Mouse (Mus musculus): ENCODE results near the gene Rras.

Gene Rras

DNA sequence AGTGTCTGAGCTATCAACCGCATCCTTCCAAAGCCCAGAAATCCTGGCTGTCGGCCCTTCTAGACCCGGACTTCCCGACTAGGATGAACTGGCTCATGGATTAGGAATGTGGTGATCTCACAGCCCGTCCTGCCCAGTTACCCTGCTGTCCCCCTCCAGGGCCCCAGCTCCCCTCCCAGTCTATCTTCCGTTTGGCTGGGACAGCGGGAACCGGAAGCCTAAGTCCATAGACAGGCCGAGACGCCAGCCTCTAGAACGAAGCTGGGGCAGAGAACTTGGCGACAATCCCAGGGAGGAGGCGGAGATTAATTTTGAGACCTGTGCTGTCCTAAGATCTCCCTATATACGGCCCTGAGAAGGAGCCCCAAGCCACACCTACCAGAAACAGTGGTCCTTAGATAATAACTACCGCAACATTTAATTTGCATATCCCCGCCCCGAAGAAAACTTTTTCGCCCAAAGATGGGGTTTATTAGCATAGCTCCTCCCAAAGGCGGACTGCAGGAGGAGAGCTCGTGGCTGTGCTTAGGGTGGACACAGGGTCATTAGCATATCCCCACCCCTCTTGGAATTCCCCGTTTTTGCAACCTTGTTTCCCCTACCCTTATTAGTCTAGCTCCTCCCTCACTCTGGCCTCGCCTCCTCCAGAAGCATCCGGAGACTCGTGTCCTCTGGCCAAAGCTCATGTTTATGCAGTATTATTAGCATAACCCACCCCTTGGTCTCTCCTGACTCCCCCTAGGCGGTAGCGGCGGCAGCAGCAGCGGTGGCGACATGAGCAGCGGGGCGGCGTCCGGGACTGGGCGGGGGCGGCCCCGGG, at the start of gene Rras:
Gene Rras, plus strand, starts transcription at position 720 of the 820 bp plus-strand sequence.
- peak; percentile 76 to 84 for DNase-seq

DNA sequence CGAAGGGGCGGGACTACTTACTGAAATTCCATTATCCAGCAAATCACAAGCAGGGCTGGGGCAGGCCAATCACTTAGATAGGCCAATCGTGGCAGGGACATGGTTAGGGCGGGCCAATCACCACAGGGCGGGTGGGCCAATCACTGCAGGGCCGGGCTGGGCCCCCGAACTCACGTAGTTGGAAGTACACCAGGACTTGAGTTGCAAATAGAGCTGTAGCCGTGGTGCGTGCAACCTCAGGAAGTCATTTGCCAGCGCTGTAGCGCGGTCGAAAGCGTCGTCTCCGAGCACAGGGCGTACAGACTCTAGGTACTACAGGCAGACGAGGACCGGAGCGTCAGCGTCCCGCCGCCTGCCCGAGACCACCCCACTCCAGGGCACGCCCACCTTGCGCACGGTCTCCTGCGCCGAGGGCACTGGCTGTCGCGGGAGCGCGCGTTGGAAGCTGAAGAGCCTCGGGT, 47.5 kb upstream of the Rras start:
- DNase-seq = peak; percentile 68 to 81

DNA sequence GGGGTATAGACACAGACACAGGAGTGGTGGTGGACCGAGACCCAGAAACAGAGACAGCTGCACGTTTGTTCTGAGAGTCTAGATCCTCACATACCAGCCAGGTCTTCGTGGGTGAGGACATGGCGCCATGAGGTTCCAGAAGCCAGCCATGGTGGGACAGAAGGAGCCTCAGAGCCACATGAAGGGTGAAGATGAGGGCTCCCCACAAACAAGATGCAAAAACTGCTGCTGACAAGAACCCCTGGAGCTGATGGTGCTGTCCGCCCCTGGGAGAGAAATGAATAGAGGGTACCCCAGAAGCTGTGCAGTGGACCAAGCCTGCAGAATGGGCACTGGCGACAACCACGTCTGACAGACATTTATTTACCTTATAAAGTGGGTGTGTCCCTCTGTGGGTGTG, 46.6 kb upstream of the Rras start:
- no peak for DNase-seq

DNA sequence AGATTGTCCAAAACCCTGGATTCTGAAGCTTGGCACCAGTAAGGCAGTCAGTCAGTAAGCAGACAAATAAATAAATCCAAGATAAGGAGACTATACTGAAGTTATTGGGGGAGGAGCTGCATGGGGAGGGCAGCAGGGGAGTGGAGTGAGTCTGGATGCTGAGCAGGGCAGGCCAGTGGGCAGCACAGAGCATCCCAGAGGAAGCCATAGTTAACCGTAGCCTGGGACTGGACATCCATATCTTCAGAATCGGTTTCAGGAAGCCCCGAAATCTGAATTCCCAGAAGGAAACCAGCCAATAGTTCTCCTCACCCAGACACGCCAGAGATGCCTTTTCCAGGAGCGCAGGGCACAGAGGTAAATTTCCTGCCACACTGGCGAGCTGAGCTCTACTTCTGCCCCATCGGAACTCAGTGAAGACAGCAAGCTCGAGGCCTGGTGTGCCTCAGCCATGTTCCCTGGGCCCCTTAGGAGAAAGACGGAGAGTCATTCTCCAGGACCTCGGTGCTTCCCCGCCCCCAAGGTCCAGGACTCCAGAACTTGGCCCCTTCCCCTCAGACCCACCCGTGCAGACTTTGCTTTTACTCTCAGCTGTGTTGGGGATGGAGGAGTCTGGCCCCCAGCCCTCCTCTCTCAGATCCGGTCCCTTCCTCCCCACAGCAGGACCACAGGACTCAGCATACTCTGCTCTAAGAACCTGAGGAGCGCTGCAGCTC, 44.2 kb upstream of the Rras start:
- DNase-seq = no peak

DNA sequence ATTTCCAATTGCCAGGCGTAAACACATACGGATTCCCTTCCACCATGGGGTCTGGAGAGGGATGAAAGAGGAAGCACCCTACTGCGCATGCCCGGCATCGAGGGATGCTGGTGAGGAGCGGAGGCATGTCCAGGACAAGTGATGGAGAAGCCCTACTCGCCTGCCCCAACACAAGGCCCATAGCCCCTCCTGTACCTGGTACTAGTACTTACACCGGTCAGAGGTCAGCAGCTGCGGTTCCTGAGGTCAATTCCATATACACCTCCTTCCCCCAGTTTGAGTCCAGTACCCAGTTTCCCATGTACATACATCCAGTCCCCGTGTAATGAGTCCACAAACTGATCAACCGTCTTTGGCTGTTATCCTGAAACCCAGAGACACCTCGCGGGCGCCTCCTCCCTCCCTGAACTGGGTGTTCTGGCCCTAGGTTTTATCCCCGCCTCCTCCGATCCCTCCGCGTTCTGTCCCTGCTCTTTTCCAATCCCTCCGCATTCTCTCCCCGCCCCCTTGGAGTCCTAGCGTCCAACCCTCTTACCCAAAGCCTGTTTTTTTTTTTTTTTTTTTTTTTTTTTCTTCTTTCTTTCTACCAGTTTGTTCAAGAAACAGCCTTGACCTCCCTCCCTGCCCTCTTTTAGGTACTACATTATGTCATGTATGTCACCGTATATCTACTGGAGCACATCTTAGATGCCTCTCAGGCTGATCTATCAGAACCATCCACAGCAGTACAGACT, 43.2 kb upstream of the Rras start, which contains the start of gene Cpt1c:
Gene Cpt1c, minus strand, starts transcription at position 469 of the 734 bp plus-strand sequence.
- no peak for DNase-seq

- DNase-seq = no peak
Observed at GRCm38 (mm10) chr7:44975117-44975419, 42.7 kb upstream of the Rras start.

DNA sequence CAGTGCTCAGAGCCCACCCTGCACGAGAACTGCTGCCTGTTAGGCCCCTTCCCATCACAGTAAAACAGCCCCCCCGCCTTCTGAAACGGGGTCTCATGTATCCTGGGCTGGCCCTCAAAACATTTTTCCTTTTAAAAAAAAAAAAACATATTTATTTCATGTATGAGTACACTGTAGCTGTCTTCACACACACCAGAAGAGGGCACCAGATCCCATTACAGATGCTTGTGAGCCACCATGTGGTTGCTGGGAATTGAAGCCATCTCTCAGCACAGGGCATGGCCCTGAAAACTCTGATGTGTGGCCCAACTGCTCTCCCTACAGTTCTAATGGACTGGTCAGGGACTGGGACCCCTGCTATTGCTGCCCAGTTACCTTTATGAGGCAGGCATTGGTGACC, 39.5 kb upstream of the Rras start:
- DNase-seq = no peak

DNA sequence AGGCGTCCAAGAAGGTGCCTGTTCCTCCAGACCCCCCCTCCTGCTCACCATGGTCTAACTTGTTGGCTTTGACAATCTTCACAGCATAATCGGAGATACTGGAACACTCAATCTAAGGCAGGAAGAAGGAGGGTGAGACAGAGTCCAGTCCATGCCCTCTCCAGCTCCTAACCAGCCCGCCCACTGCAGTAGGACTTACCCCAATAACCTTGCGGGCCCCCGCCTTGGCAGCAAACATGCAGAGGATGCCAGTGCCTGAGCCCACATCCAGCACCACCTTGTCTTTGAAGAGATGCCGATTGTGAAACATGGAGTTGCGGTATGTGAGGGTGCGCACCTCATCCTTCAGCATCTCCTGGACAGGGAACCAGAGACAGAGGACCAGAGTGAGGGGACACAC, 36.2 kb upstream of the Rras start:
- no peak for DNase-seq

DNA sequence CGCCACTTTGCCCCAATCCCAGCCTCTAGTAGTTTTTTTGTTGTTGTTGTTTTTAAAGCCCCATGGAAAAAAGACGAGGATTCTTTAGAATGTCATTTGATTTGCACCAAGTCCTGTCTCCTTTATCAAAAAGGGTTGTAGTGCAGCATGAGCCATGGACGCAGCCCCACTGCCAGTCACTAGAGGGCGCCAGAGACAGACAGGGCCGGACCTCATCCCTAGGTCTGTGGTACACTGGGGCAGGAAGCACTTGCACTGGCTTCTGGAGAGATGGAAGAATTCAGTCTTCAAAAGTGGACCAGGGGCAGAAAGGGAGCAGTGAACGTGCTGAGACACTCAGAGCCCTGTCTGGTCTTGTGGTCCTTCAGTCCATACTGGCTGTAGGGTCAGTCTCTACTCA, 34.7 kb upstream of the Rras start:
- peak; percentile 81 to 87 for DNase-seq

DNA sequence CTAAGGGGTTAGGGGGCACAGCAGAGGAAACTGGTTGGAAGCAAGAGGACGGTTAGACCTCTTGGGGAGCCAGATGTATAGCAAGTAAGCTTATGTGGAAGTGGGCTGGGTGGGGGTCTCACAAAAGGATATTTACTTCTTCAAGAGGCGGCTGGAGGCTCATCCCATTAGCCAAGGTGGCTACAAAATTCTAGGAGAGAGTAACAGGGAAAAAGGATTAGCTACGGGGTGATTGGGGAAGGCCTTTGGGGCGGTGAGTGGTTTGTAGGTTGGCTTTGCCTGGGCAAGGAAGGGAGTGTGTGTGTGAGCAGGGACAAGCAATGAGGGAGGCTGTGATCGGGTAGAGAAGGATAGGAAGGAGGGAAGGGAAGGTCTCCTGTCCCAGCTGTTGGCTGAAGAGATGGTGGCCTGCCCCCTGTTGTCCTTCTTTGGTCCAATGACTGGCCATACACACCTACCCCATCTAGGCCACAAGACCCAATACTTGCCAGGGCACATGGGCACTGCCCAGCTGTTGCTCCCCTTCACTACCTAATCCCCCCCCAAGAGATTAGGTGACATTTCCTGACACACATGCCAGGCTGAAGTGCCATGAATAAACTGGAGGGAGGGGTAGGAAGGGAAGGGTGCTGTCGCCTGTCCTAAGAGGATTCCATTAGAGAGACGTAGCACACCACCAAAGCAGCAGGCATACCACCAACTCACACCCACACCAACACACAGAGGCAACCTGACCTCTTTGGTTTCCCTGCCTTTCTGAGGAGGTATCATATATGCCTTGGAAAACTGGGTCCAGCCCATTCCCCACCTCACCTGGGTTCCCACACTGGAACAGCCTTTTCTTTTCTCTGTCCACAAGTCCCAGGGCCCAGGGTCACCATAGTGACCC, 33.6 kb upstream of the Rras start:
- DNase-seq = no peak

DNA sequence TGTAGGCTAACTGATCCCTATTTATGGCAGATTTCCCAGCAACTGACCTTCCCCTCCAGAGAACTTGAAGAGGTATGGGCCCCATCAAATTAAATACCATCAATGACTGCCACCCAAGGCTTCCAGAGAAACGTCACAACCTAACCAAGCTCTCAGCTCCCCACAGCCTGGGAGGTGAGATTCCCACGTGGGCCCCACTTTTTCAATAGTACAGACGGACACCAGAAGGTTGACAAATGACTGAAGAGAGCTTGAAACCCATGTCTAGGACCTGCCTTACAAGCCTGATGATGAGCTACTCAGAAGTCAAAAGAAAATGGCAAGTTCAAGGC, 33.0 kb upstream of the Rras start:
- no peak for DNase-seq

- peak; percentile 60 to 77 for DNase-seq
Observed at GRCm38 (mm10) chr7:44985595-44986191, 32.1 kb upstream of the Rras start.

- DNase-seq = peak; percentile 97 to 99
Observed at GRCm38 (mm10) chr7:44986192-44986878, 31.4 kb upstream of the Rras start, which contains the start of gene Prmt1. Prmt1 (minus strand) TSS chr7:44986568.

DNA sequence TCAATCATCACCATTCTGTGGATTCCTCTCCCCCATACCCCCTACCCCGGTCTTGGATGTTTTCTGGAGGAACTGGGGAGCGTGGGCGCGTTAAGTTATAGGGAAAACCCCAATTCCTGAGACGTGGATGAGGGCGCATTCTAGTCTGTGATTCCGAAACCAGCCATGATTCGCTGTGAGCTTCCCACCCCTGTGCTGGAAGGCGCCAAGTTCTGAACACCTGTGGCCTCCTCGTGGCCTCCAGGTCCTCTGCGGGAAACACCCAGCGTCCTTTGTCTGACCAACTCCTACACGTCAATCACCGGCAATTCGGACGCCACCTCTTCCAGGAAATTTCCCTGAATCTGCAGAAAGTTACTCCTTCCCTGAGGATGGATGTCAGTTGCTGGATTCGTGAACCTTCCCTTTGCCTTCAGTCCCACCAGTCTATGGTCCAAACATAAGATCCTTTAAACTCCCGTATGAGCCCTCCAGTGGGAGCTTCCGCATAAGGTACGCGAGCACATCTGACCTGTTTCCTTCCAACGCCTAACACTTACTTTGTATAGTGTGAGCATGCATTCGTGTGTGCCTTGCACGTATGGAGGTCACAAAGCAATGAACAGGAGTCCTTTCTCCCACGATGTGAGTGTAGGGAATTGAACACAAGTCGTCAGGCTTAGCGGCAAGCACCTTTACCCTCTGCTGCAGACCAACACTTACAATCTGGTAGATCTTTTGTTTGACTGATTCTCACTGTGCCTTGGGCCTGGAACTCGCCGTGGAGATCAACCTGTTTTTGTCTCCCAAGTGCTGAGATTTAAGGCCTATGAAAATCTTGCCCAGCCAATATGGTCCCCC, 30.7 kb upstream of the Rras start:
- DNase-seq = peak in 1 of 2 experiments; percentile 42

DNA sequence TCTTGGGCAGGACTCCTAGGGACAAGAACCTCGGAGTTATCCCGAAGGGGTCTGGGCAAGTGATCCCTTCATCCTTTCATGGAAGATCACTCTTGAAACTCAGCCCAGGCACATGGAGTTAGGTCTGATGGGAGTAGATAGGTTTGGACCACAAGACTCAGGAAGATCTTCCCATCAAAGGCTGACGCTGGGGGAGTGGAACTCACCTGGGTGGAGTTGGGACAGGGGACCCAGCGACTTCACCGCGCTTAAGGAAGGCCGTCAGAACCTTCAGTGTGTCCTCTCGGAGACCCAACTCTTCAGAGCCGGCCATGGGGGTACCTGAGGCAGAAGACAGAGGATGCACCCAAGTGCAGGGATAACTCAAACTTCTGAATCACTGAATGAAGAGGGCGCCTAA, 21.1 kb upstream of the Rras start:
- DNase-seq = peak in 1 of 2 experiments; percentile 25

DNA sequence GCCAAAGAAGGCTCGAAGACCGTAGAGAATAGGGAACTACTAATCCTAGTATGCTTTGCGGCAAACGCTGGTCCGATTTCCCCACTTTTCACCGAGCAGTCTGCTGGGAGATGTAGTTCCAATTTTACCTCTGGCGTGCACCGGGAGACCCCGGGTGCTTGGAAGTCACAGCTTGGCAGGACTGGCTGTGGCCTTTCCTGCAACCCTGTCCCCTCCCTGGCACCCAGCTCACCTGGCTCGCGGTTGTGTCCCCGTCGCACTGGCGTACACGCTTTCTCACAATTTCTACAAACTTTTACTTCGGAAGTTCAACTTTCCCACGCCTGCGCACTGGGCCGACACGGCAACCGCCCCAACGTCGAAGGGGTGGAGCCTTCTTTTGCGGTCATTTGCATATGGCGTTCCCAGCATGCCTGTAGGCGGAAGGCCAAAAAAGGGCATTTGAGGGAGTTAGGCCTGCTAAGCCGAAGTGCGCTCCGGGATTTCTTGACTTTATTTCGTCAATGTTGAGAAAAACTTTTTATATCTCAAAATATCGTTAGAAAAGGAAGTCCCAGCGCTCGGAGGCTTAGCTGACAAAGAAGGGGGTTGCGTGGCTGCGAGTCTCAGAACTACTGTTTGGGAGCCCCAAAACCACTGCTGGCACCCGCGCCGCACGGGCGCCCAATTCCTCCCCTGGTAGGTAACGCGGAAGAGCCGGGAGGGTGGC, 20.4 kb upstream of the Rras start, which contains the start of gene Irf3:
Gene Irf3, plus strand, starts transcription at position 418 of the 709 bp plus-strand sequence.
- peak; percentile 96 for DNase-seq

- no peak for DNase-seq
Observed at GRCm38 (mm10) chr7:44997940-44998428, 19.8 kb upstream of the Rras start.

- DNase-seq = peak; percentile 22 to 34
Observed at GRCm38 (mm10) chr7:44998501-44998955, 19.2 kb upstream of the Rras start, which contains the start of gene Bcl2l12. Bcl2l12 (minus strand) TSS chr7:44998712.

GRCm38 (mm10) chr7:44999753-45000152, 18.0 kb upstream of the Rras start:
- no peak for DNase-seq

Data from thymus, postnatal 36 days (tissue).